Mouse (Mus musculus) splenic B cell, adult 2 months (primary cell): ENCODE results near the gene Brsk1.

Experiments used
- DNase-seq: peaks from one replicate; pipeline ENCODE4 v3.0.0-alpha.2; 2011; ENCODE audit warnings: low read depth, low spot score
- H3K27me3 ChIP-seq: 2 replicates; pipeline ENCODE4 v1.6.1; 2012; ENCODE audit warnings: mild to moderate bottlenecking, low read length, moderate library complexity, mixed read lengths; ENCODE audit not compliant: control insufficient read depth, poor library complexity, insufficient read depth, severe bottlenecking
- H3K36me3 ChIP-seq: 2 replicates; pipeline ENCODE4 v1.6.1; 2012; ENCODE audit warnings: mild to moderate bottlenecking, low read length, moderate library complexity, mixed read lengths; ENCODE audit not compliant: control insufficient read depth, poor library complexity, insufficient read depth, severe bottlenecking

The Brsk1 gene

GRCm38 (mm10) chr7:4739544-4740275 is 49.3 kb downstream of the Brsk1 start, which contains the start of gene Kmt5c:
TSS of gene Kmt5c (plus strand) at chr7:4740115.
- DNase-seq: peak; percentile 100
- H3K27me3 ChIP-seq: no peaks in the 10 kb centered on the region
- no peaks in the 10 kb centered on the region; the same call in 1 of the 2 replicates for H3K36me3 ChIP-seq

DNA sequence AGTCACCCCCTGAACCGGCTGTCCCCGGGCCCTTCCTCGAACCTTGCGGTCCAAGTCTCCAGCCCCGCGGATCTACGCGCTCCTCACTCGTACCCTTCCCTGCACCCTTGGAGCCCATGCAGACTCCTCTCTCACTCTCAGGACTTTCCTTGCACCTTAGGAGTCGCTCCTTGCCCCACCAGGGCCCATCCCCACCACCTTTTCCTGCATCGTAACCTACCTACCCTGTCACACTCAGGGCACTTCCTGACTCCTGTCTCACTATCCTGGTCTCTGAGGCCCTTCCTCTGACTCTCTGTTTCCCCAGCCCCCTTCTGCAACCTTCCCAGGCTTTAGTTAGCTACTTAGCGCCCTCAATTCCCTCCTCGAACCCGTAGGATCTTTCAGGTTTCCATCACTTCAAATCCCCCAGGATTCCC is 49.9 kb downstream of the Brsk1 start:
- H3K36me3 ChIP-seq: no peaks in the 10 kb centered on the region; the same call in 1 of the 2 replicates
- H3K27me3 ChIP-seq: no peaks in the 10 kb centered on the region
- DNase-seq: no peak

DNA sequence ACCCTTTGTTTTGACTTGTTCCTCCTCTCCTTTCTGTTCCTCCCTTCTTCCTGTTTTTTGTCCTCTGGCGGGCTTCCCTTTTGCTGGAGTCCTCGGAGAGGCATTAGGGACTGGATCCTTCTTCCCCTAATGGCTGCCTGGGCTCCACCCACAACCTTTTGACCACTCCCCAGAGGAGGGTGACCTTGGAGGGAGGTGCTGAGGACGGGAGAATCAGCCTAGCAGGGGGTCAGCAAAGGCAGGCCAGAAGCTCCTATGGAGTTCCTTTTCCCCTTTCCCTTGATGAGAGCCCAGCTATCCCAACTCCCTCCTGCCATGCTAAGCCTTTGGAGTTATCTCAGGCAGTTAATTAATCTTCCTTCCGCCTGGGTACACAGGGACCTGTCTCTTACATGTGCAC is 50.7 kb downstream of the Brsk1 start:
- peak; percentile 22 for DNase-seq
- H3K36me3 ChIP-seq: no peaks in the 10 kb centered on the region; the same call in 1 of the 2 replicates
- H3K27me3 ChIP-seq: no peaks in the 10 kb centered on the region

DNA sequence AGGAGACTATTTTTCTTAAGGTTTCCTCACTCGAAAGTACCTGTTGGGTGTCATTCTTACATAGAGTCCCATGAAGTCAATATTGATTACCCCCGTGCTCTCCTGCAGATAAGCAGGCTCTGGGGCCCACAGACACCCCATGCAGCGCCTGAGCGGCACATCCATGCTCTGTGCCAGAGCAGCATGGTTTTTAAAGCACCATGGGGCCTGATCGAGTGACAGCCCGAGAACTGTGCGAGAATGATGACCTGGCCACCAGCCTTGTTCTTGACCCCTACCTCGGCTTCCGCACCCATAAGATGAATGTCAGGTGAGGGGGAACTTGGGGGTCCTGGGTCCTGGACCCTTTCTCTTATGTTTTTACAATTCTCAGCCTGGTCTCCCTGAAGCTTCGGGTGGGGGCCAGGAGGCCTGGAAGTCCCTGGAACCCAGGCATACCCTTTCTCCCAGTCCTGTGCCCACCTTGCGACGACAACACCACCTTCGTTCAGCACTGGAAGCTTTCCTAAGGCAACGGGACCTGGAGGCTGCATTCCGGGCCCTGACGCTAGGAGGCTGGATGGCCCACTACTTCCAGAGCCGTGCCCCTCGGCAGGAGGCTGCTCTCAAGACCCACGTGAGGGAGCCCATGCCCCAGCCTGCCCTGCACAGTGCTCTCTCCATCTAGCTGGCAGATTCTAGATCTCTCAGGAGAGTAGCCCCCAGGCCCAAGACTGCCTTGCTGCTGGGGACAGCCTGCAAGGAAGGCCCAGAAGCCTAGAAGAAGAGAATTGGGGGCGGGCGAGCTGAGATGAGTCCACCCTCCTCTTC is 51.5 kb downstream of the Brsk1 start:
- Histone ChIP-seq H3K36me3 (no peaks in the 10 kb centered on the region; the same call in 1 of the 2 replicates), H3K27me3 (no peaks in the 10 kb centered on the region)
- DNase-seq: no peak

DNA sequence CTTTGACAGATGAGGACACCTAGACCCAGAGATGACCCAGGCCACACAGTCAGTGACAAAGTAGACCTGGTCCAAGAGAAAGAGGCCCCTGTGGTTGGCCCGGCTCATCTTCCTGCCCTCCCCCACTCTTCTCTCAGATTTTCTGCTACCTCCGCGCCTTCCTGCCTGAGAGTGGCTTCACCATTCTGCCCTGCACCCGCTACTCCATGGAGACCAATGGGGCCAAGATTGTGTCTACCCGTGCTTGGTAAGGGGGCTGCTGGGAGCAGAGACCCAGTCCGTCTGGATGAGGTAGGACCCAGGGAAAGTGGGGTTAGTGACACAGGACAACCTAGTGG is 52.0 kb downstream of the Brsk1 start:
- Histone ChIP-seq H3K27me3 (no peaks in the 10 kb centered on the region), H3K36me3 (no peaks in the 10 kb centered on the region; the same call in 1 of the 2 replicates)
- no peak for DNase-seq

- no peaks in the 10 kb centered on the region for H3K27me3 ChIP-seq
- no peak for DNase-seq
- no peaks in the 10 kb centered on the region; the same call in 1 of the 2 replicates for H3K36me3 ChIP-seq
These were observed 53.0 kb downstream of the Brsk1 start for GRCm38 (mm10) chr7:4743354-4743753.

DNA sequence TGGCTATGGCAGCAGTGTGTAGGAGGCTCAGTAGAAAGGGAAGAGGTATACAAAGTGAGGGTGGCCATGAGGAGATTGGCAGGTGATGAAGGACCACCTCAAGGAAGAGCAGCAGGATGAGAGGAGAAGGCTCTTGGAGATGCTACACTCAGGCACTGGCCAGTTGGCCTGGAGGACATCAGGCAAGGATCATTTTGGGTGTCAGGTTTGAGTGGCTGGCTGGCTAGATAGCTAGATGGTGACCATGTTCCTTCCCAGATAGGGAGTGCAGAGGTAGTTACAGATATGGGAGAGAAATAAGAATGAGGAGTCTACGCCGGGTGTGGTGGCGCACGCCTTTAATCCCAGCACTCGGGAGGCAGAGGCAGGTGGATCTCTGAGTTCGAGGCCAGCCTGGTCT is 54.5 kb downstream of the Brsk1 start:
- H3K36me3 ChIP-seq: no peaks in the 10 kb centered on the region; the same call in 1 of the 2 replicates
- no peaks in the 10 kb centered on the region for H3K27me3 ChIP-seq
- DNase-seq: no peak

- H3K36me3 ChIP-seq: no peaks in the 10 kb centered on the region; the same call in 1 of the 2 replicates
- H3K27me3 ChIP-seq: no peaks in the 10 kb centered on the region
- DNase-seq: no peak
These were observed 56.0 kb downstream of the Brsk1 start for GRCm38 (mm10) chr7:4746326-4746980.

DNA sequence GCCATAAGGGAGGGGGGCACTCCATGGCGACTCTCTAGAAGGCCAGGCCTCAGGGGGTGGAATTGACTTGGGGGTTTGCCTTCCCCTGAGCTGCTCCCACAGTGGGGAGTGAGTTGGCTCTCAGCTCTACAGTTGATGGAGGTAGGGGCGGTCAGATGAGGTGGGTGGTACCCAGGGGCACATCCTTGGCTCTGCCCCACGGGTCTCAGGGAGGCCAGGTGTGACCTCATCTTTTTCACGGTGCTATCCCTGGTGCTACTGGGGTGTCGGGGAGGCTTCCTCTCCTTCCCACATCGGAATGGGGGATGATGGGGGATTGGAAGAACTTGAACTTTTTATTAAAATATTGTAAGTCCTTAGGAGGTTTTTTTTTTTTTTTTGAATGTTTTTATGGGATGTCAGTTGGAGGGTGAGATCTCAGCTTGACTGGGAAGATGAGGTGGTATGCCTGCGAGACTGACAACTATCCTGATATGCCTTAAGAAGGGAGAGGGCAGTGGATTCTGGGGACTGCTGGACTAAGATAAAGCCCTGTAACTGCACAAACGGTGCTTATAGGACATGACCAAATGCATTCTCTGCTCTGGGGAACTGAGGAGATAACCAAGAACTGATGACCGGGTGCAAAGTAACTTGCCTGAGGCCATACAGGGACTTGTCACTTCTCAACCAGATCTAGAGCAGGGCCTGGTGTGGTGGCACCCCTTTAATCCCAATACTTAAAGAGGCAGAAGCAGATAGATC is 56.9 kb downstream of the Brsk1 start:
- Histone ChIP-seq H3K27me3 (no peaks in the 10 kb centered on the region), H3K36me3 (no peaks in the 10 kb centered on the region)
- no peak for DNase-seq

DNA sequence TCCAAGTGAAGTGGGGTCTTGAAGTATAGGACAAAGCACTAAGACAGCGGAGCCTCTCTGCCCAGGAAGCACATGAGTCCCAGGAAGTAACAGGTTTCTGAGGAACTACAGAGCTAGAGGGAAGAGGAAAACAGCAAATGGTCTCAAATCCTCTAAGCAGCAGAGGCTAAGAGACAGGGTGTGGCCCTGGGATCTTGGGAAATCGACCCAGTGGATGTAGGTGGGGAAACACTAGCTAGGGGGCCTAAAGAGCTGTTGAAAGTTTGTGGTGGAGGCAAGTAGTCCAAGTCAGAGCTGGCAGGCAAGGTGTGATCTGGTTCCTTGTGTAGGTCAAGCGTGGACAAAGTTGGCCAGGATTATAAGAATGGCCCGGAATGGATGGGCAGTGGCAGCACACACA is 57.9 kb downstream of the Brsk1 start:
- no peak for DNase-seq
- H3K36me3 ChIP-seq: no peaks in the 10 kb centered on the region
- H3K27me3 ChIP-seq: no peaks in the 10 kb centered on the region

DNA sequence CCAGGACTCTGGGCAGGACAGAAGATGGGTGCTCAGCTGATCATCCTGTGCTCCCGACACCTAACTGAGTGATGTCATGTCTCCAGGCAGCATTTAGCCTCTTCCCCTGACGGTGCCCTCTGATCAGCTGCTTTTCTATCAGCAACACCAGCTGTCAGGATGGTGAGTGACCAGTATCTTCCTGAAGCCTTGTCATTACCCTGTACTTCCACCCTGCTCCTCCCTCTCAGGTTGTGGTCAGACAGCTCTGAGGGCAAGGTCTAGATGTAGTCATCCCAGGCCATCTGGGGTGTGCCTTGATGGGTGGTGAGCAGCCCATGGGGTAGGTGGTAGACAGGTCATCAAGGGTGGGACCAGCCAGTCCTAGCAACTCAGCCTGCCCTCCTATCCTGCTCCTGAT is 58.8 kb downstream of the Brsk1 start:
- no peaks in the 10 kb centered on the region for H3K27me3 ChIP-seq
- no peaks in the 10 kb centered on the region for H3K36me3 ChIP-seq
- DNase-seq: no peak

GRCm38 (mm10) chr7:4751971-4752820 is 61.8 kb downstream of the Brsk1 start:
- peak; percentile 23 for DNase-seq
- H3K27me3 ChIP-seq: no peaks in the 10 kb centered on the region
- no peaks in the 10 kb centered on the region for H3K36me3 ChIP-seq

DNA sequence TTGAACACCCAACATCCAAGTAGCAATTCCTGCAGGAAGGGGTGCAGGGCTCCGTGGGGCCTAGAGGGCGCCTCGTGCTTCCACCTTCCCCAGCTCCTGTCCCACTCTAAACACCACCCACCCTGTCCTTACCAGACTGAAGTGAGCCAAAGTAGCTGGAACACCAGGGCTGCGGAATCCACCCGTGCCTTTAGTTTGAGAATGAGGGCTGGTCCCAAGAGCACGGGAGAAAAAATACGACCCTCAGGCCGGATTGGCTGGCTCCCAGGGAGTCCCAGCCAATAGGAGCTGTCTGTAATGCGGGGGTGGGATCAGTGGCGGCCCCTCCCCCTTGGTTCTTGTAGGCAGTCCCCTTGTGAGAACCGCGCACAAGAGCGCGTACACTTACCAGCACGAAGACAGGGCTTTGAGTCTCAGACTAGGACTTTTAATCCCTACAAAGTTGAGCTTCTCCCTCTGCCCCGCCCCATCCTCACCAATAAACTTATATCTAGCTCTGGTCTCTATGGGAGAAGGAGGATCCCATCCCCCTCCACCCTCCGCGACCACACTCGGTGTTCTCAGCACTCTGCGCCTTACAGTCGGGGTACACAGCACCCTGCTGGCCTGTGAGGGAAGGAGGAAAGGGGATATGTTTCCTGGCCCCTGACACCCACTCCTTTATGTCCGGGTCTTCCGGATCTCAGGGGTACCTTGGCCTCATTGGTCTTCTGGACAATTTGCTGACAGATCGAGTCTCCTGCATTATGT is 62.6 kb downstream of the Brsk1 start, which contains the start of gene Cox6b2:
Gene Cox6b2, minus strand, starts transcription at position 274 of the 750 bp plus-strand sequence.
- H3K36me3 ChIP-seq: no peaks in the 10 kb centered on the region
- no peaks in the 10 kb centered on the region for H3K27me3 ChIP-seq
- peak; percentile 67 for DNase-seq
